Mouse (Mus musculus) limb, embryonic 10.5 days (tissue): Measurements from ENCODE around the gene Kcnk1. TPM values are rescaled to one million over a fixed set of nuclear protein-coding genes. Genes with fewer than 3 reads are reported as not detected.

Source experiments
- DNase-seq: peaks from one replicate; pipeline ENCODE4 v3.0.0-alpha.2; 2017; ENCODE audit warnings: low spot score
- H3K27ac ChIP-seq: fragments of 300-500 bp; sonication (generic); 2 replicates; pipeline ENCODE4 v1.5.1; 2016; ENCODE audit warnings: mild to moderate bottlenecking
- H3K27me3 ChIP-seq: fragments of 300-500 bp; sonication (generic); 2 replicates; pipeline ENCODE4 v1.6.1; 2016; ENCODE audit warnings: low read depth, mild to moderate bottlenecking; ENCODE audit not compliant: poor library complexity, severe bottlenecking
- H3K36me3 ChIP-seq: fragments of 300-500 bp; sonication (generic); 2 replicates; pipeline ENCODE4 v1.6.1; 2016; ENCODE audit warnings: mild to moderate bottlenecking, moderate library complexity
- H3K4me1 ChIP-seq: fragments of 300-500 bp; sonication (generic); 2 replicates; pipeline ENCODE4 v1.6.1; 2016
- H3K4me3 ChIP-seq: fragments of 300-500 bp; sonication (generic); 2 replicates; pipeline ENCODE4 v1.5.1; 2016; ENCODE audit warnings: mild to moderate bottlenecking, moderate library complexity
- H3K9me3 ChIP-seq: fragments of 300-500 bp; sonication (generic); replicated peaks from 2 replicates; pipeline ENCODE4 v1.6.1; 2016; ENCODE audit warnings: mild to moderate bottlenecking
- WGBS: fragments of 180-500 bp; shearing (Covaris S2); methylation state at CpG from one replicate; pipeline ENCODE4 v1.1.7; 2016; 5-methylcytosine and 5-hydroxymethylcytosine counted together
- polyA plus RNA-seq: library from polyadenylated mRNA; unstranded; fragments of >200 nt; fragmentation: Nextera tagmentation; extraction: Ambion mirVana; gene quantifications from 2 replicates; pipeline ENCODE4 v1.2.1, GENCODE M21; 2016

Kcnk1 gene
- polyA plus RNA-seq, 1 experiment from 2014 or later, result 10.1 TPM

DNA sequence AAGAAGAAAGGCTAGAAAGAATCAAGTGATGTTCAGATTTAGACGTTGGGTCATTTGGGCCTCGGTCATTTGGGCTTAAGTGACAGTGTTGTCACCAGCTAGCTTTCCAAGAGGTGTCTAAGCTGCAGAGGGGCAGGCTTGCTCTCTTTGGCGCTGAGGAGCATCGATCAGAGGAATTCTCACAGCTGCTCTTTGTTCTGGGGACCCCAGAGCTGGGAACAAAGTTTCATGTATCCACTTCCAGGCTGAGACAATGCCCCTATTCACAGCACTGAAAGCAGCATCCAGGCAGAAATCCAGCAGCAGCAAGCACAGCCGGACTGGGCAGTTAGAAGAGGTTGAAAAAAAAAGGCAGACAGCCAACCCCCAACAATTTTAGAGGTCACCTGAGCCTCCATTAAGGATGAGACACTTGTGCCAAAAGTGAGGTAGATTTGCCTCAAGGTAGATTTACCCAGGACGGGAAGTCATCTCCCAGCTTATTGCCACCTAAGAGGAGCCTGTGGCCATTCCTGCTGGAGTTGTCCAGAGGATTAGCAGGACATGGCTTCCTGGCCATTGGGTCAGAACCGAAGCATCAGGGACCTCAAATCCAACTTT, 78.3 kb downstream of the Kcnk1 start:
- Histone ChIP-seq H3K4me3 (no peak overlapping the region), H3K27ac (peak overlapping the region; percentile 59), H3K36me3 (no peaks in the 10 kb centered on the region), H3K9me3 (no peaks in the 10 kb centered on the region), H3K4me1 (peaks cover 10% of the 10 kb centered on the region; the same call in 1 of the 2 replicates), H3K27me3 (no peaks in the 10 kb centered on the region)
- 76% methylated on average over 7 of the region's 7 CpGs for WGBS
- no peak for DNase-seq

DNA sequence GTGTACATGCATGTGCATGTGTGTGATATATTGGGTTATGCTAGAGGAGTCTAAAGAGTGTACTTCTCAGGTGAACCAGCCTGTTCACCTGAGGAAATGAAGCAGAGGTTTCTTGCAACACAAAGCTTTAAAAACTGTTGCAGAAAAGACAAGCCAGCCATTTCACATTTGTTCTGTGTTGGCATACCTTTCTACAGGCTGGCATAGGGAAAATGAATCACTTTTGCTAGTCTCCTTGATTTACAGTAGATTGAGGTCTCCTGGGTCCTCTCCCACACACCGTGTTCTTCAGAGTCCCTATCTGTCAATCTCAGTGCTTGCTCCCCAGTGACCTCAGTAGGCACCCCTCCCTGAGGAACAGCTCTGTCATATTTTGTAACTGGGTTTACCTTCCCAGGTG, 79.1 kb downstream of the Kcnk1 start:
- WGBS, result 91% methylated on average over 1 of the region's 1 CpGs
- DNase-seq, result no peak
- Histone ChIP-seq H3K27me3 (no peaks in the 10 kb centered on the region), H3K4me1 (peaks cover 10% of the 10 kb centered on the region; the same call in 1 of the 2 replicates), H3K4me3 (no peak overlapping the region), H3K27ac (no peak overlapping the region), H3K9me3 (no peaks in the 10 kb centered on the region), H3K36me3 (no peaks in the 10 kb centered on the region)

DNA sequence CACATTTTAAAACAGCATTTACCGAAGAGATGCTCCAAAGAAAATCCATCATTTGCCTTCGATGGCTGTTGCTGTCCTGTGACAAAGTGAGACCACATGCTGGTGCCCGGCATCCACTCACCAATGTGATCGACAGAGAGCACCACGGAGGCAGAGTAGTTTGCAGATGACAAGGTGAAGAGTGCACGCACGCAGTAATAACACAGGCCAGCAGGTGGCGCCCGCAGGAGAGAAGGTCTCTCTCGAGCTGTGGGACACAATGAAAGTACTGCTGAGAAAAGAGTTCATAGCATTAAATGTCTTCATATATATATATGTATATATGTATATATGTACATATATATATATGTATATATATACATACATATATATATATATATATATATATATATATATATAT, 80.4 kb downstream of the Kcnk1 start:
- no peaks in the 10 kb centered on the region for H3K27me3 ChIP-seq
- 16% methylated on average over 10 of the region's 10 CpGs for WGBS

More for the DNA sequence above, 80.4 kb downstream of the Kcnk1 start:
- Histone ChIP-seq H3K9me3 (no peaks in the 10 kb centered on the region), H3K4me1 (peaks cover 10% of the 10 kb centered on the region; the same call in 1 of the 2 replicates), H3K4me3 (no peak overlapping the region), H3K36me3 (no peaks in the 10 kb centered on the region), H3K27ac (no peak overlapping the region)
- DNase-seq, result peak; percentile 85

Other genes with a start within 250 kb of the Kcnk1 start
- 0.05 TPM in 1 of 2 replicates, not detected in the other for gene Pcnx2, start 96.9 kb upstream of the Kcnk1 start, polyA plus RNA-seq
- gene Map3k21, start 84.7 kb upstream of the Kcnk1 start, polyA plus RNA-seq, result 0.03 and 0.04 TPM in 2 replicates